Mouse (Mus musculus) ES-CJ7 (cell line): ENCODE measurements around the gene Ebna1bp2.

Experiments used
- DNase-seq: peaks from one replicate; pipeline ENCODE4 v3.0.0; 2011; ENCODE audit warnings: low read depth, low spot score

The Ebna1bp2 gene

DNA sequence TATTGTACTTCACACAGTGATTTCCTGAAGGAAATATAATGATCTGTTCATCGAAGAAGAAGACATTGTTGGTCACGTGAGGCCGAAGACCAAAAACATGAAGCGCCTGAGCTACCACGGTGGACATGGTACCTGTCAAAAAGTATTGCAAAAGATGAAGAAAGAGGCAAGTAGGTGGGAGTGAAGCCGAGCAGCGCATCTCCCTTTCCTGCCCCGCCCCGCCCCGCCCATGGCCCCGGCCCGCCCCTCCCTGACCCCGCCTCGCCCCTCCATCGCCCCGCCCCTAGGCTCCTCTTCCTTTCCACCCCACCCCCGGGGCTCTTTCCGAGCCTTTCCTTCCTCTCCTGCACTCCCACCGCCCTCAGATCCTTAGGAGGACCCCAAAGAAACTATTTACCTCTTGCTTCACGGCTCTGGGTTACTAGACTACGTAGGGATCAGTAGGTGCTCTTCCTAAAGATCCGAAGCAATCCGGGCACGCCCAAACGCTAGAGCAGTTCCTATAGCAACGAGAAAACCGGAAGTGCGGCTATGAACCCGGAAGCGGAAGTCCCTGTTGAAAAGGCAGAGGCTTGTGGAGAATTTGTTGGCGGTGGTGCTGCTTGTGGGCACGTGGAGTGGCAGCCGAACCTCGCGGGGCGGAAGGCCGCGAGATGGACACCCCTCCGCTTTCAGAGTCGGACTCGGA, at the start of gene Ebna1bp2, which contains the start of gene Cfap57:
Ebna1bp2 (plus strand) TSS at position 521 of the 688 bp plus-strand sequence.
Cfap57 (minus strand) TSS at position 499 of the 688 bp plus-strand sequence.
- DNase-seq, result peak; percentile 95

DNA sequence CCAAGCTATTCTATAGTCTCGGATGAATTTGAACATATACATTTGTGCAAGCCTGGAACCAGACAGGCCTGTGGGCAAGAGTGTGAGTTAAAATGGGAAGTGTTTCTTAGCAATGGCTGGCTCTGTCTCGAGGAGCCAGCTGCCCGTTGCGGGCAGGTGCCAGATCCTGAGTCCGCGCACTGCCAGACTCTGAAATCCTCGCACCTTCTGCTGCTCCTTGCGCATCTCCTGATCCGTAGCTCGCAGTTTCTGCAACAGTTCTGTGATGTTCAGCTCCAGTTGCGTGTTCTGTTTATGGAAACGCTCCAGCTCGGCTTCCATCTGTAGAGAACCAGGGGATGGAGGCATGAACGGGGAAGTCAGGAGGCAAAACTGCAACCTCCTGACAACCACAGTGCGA, 49.2 kb upstream of the Ebna1bp2 start:
- no peak for DNase-seq

DNA sequence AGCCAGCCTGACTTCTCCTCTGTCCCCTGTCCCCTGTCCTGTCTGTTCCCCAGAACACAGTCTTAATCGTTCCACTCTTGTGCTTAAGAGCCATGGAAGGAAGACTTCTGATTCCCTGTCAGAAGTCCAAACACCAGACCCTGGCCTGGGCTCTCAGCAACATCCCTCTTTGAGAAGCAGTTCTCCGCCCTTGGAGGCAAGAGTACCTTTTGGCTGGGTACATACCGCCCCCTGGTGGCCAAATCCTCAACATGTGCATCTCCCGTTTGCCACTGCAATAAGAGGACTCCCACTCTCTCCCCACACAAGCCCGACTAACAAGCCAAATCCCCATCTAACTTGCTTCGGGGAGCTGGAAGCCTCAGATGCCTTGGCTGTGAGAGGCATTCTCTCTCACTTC, 44.5 kb upstream of the Ebna1bp2 start:
- peak; percentile 88 for DNase-seq

DNA sequence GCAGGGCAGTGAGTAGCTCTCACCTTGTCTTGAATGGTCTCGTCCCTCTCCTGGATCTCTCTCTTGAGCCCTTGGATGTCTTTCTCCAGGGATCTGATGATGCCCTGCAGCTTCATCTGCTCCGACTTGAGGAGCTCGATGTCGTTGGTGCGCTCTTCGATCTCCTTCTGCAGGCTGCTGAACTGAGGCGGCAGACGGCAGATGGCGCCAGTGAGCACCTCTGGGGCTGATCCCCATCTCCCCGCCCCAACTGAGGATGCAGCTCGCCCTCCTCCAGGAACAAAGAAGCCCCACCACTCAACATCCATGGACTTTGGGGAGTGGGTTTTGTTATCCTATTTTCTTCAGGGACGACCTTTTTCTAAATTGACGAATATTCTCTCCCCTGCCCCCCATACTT, 41.3 kb upstream of the Ebna1bp2 start:
- DNase-seq, result peak; percentile 68

DNA sequence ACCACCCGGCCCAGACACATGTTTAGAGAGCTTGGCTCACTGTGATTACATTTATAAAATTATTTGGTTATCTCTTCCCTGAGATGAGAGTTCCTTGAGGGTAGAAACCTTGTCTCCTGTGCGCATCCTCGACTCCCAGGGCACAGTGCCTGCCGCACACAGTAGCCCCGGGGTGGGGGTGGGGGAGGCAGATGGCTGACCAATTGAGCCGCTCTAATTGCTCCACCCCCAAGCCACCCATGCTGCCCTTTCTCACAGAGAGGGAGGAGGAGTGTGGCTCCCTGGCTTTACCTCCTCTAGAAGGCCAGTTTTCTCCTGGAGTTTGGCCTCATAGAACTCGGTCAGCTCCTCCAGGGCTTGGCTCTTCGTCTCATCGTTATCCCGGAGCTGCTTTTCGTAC, 39.1 kb upstream of the Ebna1bp2 start:
- peak; percentile 39 for DNase-seq

DNA sequence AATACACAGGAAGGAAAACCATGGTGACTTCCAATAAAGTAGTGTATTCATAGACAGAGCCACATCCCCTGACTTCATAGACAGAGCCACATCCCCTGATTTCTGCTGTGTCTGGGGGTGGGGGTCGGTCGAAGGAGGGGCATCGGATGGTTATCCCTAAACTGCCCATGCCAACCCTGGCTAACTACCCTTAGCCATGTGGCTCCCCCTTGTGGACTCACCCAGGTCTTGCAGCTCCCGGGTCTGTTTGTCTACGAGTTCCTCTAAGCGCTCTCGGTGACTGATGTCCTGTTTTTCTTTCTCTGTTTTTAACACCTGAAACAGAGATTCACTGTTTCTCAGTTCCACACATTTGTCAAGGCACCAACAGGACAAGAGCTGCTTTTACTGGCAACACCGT, 38.0 kb upstream of the Ebna1bp2 start:
- DNase-seq, result peak; percentile 20

DNA sequence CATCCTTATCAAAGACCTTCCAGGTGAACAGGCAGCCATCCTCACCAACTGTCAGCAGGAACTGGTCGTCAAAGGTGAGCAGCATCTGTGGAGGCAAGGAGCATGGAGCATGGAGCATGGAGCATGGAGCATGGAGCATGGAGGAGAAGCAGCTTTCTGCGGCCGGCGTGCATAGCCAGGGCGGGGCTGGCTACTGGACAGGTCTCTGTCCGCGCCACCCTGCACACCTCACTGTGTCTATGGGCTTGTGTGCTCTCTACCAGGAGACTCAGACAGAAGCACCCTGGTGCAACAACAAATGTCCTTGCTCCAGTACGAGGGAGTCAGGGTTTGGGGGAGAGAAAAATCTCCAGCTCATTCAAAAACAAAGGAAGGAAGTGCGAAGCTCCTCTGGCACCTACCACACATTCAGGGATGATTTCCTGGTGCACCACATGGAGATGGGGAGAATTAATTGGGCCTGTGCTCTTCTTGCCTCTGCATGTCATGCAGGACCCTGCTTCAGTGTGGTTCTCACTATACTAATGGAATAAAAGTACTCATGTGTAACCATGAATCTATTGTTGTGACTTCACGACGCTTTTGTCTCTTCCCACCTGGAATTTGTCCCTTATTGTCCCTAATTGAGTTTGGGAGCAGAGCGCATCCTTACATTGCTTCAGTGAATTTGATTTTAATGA, 31.4 kb upstream of the Ebna1bp2 start:
- DNase-seq, result peak; percentile 17

DNA sequence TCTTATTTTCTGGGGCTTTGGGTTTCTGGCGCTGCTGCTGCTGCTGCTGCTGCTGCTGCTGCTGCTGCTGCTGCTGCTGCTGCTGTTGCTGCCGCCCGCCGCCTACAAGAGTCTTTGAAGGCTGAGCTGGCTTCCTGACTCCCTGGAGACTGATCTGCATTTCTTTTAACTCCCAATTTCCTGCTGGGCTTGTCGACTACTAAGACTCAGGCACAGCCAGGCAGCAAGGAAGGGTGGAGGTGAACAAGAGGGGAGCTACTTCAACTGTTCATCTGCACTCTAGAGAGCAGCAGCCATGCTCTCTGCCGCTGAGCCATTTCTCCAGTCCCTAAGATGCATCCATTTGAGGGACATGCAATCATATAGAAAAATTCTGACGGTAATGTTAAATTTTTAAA, 30.9 kb upstream of the Ebna1bp2 start:
- DNase-seq, result peak; percentile 91

DNA sequence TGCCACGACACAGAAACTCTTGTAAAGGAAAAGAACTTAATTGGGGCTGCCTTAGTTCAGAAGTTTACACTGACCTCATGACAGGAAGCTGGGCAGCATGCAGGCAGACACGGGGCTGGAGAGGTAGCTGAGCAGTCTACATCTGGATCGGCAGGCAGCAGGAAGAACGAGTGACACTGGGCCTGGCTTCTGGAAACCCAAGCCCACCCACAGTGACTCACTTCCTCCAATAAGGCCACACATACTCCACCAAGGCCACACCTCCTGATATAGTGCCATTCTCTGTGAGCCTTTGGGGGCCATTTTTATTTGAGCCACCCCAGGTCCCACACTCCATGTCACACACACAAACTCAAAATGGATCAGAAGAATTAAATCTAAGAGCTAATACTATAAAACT, 16.5 kb upstream of the Ebna1bp2 start:
- DNase-seq, result peak; percentile 12

DNA sequence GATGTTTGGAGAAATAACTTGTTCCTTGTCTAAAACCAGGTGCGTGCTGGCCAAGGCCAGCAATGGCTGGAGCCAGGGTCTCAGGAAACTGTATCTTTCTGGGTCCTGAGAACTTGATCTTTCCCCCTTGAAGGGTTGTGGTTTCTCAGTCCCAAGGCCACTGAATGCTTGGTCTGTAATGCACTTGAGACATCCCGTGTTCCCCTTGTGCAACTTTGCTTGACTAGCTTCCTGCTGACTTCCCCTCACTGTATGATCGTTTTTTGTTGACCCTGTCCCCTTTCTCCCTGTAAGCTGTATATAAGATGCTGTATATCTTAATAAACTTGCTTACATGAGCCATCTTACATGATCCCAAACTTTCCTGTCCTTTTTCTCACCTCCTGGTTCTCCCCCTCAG, 10.8 kb upstream of the Ebna1bp2 start:
- no peak for DNase-seq

DNA sequence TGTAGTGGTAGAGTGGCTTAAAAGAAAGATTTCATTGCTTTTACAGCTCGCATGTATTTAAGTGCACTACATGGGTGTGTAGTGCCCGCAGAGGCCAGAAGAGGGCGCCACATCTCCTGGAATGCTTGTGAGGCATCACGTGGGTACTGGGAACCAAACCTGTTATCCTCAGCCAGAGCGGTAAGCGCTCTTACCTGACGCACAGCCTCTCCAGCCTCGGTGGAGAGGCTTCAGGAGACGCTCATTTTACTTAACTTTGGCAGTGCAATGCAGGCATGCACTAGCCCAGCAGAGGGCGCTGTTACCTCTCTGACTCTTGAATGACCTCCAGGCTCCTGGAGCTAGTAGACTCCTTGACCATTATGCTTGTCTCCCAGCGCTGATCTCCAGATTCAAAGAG, 8.0 kb upstream of the Ebna1bp2 start:
- DNase-seq, result peak; percentile 98

DNA sequence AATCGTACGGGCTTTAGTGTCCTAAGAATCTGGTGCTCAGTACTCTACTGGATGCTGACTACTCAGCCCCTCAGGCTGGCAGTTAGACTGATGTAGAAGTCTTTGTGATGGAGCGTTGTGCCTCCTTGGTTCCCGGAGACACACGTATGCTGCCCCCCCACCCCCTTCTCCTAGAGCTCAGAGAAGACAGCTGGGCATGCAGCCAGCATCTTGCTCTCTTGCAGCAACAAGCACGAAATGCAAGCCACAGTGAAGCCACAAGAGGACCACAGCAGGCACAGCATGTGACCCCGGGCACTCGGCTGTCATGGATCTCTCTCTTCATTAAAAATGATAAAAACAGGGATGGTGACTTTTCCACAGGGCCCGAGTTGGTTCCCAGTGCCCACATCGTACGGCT, 5.2 kb upstream of the Ebna1bp2 start:
- no peak for DNase-seq

DNA sequence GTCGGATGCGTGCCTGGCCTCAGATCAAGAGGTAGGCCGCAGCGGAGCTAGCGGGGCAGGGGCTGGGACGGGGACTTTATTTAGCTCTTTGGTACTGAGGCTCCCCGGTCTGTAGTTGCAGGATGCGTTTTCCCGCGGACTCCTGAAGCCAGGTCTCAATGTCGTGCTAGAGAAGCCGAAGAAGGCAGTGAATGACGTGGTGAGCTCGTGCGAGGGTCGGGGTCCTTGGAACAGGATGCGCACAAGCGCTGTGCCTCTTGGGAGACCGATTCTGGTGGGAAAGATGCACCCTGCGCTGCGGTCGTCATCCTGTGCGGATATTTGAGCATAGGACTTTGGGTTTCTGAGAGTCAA, 345 bp downstream of the Ebna1bp2 start:
- DNase-seq, result peak; percentile 27

DNA sequence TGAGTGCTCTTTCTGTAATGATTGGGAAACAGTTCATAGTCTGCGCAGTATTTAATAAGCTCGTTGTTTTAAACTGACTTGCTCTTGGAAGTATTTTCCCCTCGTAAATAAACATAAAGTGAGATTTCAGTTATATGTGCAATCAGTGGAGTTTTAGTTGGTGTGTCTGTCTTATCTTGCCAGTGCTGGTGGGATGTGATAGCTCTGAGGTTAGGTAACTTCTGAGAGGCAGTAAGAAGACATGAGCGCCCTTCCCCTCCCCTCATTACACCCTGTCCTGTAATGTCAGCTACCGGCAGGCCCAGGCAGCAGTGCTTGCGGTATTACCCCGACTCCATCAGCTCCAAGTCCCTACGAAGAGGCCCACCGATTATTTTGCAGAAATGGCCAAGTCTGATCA, 1.2 kb downstream of the Ebna1bp2 start:
- no peak for DNase-seq

DNA sequence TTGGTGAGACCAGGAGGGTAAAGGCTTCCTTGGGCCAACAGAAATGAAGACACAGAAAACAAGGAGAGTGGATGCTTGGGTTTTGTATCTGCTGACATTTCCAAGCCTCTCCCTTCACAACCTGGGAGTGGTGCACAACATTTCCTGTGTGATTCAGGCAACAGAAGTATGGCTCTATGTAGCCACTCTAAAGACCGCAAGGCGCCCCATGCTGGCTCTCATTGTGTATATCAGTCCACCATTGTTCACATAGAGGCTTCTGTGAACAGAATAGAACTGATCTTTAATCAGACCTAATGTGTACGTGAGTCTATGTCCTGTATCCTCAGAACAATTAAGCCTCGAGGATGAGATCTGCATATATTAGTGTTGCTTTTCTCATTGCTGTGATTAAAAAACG, 9.7 kb downstream of the Ebna1bp2 start:
- DNase-seq, result no peak

DNA sequence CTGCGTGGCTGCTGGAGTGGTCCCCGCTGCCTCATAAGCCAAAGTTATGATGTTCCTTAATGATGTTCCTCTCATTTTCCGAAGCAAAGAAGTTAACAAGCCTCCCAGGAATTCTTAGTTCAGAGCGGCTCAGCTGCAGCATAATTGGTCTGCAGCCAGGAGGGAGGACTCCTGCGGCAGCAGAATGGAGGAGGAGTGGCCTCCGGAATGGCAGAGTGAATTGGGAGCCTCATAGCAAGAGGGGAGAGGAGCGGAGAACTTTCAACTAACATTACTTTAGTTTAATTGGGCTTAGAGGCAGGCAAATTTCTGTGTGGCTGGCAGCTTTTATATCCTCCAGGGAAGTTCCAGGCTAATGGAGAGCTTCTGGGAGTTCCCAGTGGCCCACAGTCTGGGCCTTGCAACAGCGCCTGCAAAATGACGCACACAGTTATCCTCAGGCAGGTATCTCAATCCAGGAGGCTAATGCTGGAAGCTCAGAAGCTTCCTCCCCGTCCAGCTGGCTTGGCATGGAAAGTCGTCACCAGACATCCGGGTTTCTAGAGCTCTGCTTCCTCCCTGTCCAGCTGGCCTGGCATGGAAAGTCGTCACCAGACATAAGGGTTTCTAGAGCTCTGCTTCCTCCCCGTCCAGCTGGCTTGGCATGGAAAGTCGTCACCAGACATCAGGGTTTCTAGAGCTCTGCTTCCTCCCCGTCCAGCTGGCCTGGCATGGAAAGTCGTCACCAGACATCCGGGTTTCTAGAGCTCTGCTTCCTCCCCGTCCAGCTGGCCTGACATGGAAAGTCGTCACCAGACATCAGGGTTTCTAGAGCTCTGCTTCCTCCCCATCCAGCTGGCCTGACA, 22.0 kb downstream of the Ebna1bp2 start:
- no peak for DNase-seq

DNA sequence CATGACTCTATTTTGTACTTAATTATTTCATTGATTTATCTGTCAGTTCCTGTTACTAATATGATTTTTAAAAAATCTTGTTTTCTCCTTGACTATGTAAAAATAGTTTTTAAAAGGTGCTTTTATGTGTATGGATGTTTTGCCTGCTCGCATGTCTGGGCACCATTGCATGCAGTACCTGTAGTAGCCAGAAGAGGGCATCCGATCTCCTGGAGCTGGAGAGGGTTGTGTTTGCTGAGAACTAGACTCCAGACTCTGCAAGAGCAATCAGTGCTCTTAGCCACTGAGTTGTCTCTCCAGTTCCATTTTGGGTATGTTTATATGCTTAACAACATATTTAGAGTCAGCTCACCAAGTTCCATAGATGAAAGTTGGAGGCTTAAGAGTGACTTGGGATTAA, 24.6 kb downstream of the Ebna1bp2 start:
- peak; percentile 67 for DNase-seq

DNA sequence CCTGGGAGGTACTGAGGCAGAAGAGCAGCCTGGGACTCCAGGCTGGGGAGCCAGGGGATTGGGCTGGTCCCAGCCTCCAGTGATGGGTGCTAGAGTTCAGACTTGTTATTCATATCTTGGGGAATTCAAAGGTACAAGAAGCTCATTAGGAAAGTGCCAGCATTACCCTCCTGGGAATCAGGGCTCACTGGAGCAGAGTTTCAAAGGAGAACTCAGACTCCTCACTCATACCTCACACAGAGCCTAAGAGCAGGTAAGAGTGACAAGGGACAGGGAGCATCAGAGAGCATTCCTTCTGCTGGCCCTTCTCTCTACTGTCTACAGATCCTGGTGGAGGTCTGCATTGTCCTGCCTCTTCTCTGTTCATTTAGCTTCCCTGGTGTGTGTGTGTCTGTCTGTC, 38.1 kb downstream of the Ebna1bp2 start, which contains the start of gene Olfr62:
Olfr62 (plus strand) TSS at position 301 of the 400 bp plus-strand sequence.
- DNase-seq, result no peak
